Mouse (Mus musculus): ENCODE data around the gene Tmbim1. TPM values are rescaled to one million over a fixed set of nuclear protein-coding genes. Genes with fewer than 3 reads are reported as not detected.

Gene Tmbim1
- polyA plus RNA-seq, 1 experiment from 2014 or later: 18.6 TPM

DNA sequence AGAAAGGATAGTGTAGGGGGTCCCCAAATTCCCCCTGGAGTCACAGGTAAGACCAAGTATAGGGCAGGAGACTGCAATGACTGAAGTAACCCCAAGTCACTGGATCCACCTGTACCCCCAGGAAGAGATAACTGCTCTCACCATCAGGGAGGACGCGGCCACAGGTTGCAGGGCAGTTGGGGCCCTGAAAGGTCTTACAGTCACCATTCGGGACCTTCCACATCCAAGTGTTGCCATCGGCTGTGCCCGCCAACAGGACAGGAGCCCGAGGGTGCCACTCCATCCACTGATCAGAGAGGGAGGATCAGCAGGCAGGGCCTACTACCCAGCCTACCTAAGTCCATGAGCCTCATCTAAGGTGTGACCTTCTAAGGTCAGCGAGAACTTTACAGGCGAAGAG lies 23.5 kb downstream of the Tmbim1 start:
- Histone ChIP-seq H3K36me3 (peaks cover 54% of the 10 kb centered on the region), H3K27ac (no peak overlapping the region), H3K9me3 (replicated peaks) (no peaks in the 10 kb centered on the region), H3K4me2 (no peak overlapping the region), H3K4me1 (peaks cover 50% of the 10 kb centered on the region), H3K9ac (no peak overlapping the region), H3K27me3 (replicated peaks) (0 out of 2 replicates have a peak, but pooled peaks cover 7% of the 10 kb centered on the region), H3K4me3 (no peak overlapping the region)
- ATAC-seq: no peak
- WGBS (ENCODE audit: insufficient replicate concordance): 89% methylated on average over 8 of the region's 8 CpGs

DNA sequence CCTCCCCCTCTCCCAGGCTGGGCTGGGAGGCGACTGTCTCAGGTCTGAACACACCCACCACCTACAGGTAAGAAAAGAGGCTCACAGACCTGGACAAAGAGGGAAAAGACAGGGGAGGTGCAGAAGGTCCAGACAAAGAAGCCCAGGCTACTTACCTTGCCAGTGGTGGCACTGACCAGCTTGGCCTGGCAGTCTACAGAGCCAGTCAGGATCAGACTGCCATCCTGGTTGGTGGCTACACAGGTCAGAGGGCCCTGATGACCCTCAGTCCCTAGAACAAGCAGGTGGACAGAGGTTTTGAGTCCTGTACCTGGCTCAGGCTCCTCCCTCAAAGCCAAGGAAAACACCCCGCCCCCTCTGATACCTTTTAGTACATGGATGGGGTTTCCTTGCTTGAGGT lies 24.1 kb downstream of the Tmbim1 start:
- Histone ChIP-seq H3K9ac (no peak overlapping the region), H3K4me2 (no peak overlapping the region), H3K9me3 (replicated peaks) (no peaks in the 10 kb centered on the region), H3K4me1 (peaks cover 44% of the 10 kb centered on the region), H3K27me3 (replicated peaks) (0 out of 2 replicates have a peak, but pooled peaks cover 8% of the 10 kb centered on the region), H3K4me3 (no peak overlapping the region), H3K36me3 (peaks cover 50% of the 10 kb centered on the region), H3K27ac (no peak overlapping the region)
- 62% methylated on average over 2 of the region's 2 CpGs for WGBS (ENCODE audit: insufficient replicate concordance)
- ATAC-seq: no peak

DNA sequence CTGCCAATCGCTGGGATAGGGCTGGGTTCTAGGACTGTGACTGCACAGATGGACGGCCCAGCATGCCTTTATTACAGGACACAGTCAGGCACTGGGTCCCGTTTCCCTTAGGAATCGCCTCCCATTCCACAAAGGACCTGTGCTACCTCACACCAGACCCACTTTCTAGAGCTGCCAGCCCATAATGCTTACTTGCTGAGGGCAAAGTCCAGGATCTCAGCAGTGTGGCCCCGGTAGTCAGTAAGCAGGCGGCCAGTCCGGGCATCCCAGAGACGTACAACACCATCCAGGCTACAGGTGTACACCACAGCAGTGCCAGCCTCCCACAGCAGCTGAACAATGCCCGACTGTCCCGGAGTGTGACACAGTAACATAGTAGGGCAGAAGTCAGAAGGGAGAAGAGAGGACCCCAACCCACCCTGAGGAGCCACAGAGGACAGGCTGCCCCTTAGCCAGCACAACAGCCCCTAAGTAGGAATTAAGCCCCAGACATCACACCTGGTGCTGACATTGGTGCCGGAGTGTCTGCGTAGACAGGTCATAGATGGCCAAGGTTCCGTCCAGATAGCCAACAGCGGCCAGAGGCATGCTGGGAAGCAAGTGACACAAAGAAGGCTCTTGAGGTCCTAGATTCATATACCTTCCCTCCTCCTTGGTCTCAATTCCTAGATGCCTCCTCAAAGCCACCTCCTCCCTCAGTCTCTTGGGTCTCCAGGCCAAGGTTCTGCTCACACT lies 24.7 kb downstream of the Tmbim1 start:
- H3K4me1 ChIP-seq: peaks cover 40% of the 10 kb centered on the region
- no peak overlapping the region for H3K4me3 ChIP-seq
- no peak overlapping the region for H3K4me2 ChIP-seq
- peaks cover 49% of the 10 kb centered on the region for H3K36me3 ChIP-seq
- no peak overlapping the region for H3K9ac ChIP-seq
- H3K9me3 ChIP-seq (replicated peaks): no peaks in the 10 kb centered on the region
- peaks cover 12% of the 10 kb centered on the region; the same call in 1 of the 2 replicates for H3K27me3 ChIP-seq (replicated peaks)
- 78% methylated on average over 14 of the region's 14 CpGs for WGBS (ENCODE audit: insufficient replicate concordance)
- ATAC-seq: no peak
- no peak overlapping the region for H3K27ac ChIP-seq

DNA sequence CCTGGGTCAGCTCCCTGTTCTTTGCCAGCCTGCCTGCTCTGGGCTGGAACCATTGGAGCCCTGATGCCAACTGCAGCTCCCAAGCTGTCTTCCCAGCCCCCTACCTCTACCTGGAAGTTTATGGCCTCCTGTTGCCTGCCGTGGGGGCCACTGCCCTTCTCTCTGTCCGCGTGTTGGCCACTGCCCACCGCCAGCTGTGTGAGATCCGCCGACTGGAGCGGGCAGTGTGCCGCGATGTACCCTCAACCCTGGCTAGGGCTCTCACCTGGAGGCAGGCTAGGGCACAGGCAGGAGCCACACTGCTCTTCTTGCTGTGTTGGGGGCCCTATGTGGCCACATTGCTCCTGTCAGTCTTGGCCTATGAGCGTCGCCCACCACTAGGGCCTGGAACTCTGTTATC lies 26.4 kb downstream of the Tmbim1 start:
- no peaks in the 10 kb centered on the region for H3K9me3 ChIP-seq (replicated peaks)
- H3K36me3 ChIP-seq: peaks cover 49% of the 10 kb centered on the region
- no peak overlapping the region for H3K9ac ChIP-seq
- no peak overlapping the region for H3K4me3 ChIP-seq
- H3K4me1 ChIP-seq: peaks cover 46% of the 10 kb centered on the region
- 85% methylated on average over 11 of the region's 11 CpGs for WGBS (ENCODE audit: insufficient replicate concordance)
- H3K27ac ChIP-seq: no peak overlapping the region
- no peak overlapping the region for H3K4me2 ChIP-seq
- no peak for ATAC-seq
- peaks cover 29% of the 10 kb centered on the region; the same call in 1 of the 2 replicates for H3K27me3 ChIP-seq (replicated peaks)

DNA sequence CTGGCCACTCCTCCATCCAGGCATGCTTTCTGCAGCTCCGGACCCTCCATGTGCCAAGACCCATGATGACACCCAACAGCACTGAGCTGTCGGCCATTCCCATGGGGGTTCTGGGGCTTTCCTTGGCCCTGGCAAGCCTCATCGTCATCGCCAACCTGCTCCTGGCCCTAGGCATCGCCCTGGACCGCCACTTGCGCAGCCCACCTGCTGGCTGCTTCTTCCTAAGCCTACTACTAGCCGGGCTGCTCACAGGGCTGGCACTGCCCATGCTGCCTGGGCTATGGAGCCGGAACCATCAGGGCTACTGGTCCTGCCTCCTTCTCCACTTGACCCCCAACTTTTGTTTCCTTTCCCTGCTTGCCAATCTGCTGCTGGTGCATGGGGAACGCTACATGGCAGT lies 26.9 kb downstream of the Tmbim1 start, which contains the start of gene Gpbar1:
Gene Gpbar1 (plus strand): TSS at position 13 of the 400 bp plus-strand sequence.
- H3K27ac ChIP-seq: no peak within 1 kb of the TSS
- no peak for ATAC-seq
- no peak within 1 kb of the TSS for H3K4me2 ChIP-seq
- H3K36me3 ChIP-seq: peaks cover 49% of the 10 kb centered on the region
- 84% methylated on average over 10 of the region's 10 CpGs for WGBS (ENCODE audit: insufficient replicate concordance)
- H3K4me1 ChIP-seq: peaks cover 42% of the 10 kb centered on the region
- H3K9ac ChIP-seq: no peak within 1 kb of the TSS
- peaks cover 29% of the 10 kb centered on the region; the same call in 1 of the 2 replicates for H3K27me3 ChIP-seq (replicated peaks)
- no peak within 1 kb of the TSS for H3K4me3 ChIP-seq
- H3K9me3 ChIP-seq (replicated peaks): no peaks in the 10 kb centered on the region

DNA sequence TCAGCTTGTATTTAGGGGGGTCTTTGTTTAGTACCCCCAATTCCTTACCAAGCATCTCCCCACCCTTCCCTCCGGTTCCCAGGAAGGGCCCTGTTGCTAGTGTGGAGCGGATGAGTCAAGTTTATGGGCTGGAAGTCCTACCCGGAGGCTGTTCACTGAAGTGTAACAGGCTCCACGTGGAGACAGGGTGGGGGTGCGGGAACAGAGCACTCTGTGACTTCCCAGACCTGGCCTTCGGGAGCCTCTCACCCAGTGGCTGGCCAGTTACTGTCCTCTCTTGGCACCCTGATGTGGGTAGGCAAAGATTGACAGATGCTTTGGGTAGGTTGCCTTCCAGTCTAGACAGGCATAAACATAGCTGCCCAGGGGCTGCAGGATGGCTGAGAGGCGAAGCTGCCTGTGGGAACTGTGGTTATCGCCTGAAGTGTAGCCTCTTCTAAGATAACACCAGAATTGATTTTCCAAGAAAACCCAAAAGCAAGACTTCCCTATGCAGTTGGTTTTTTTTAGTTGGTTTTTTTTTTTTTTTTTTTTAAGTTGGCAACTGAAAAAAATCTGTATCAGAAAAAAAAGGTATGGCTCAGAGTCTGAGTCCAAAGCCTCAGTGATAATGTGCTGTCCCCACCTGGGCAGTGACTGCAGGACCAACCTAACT lies 27.4 kb downstream of the Tmbim1 start:
- Histone ChIP-seq H3K9me3 (replicated peaks) (no peaks in the 10 kb centered on the region), H3K9ac (no peak overlapping the region), H3K4me3 (no peak overlapping the region), H3K27ac (no peak overlapping the region), H3K27me3 (replicated peaks) (peaks cover 29% of the 10 kb centered on the region; the same call in 1 of the 2 replicates), H3K4me2 (no peak overlapping the region), H3K36me3 (peaks cover 46% of the 10 kb centered on the region), H3K4me1 (peaks cover 36% of the 10 kb centered on the region)
- no peak for ATAC-seq
- WGBS (ENCODE audit: insufficient replicate concordance): 45% methylated on average over 8 of the region's 8 CpGs

DNA sequence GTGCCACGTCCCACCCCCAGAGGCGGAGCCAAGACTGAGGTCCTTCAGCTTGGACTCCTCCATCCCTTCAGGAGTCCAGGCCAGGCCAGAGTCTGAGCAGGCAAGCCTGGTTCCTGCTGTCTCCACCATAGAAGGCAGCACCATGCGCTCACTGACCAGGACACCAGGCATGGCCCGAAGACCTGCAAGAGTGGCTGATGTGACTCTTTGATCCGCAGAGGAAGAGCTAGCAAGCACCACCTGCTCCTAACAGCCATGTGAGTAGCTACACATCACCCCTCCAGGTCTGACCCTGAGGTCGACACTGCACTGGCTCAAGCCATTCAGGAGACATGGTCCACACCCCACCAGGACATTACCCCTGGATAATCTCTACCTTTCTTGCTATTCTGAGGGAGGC lies 28.4 kb downstream of the Tmbim1 start:
- no peaks in the 10 kb centered on the region for H3K9me3 ChIP-seq (replicated peaks)
- peaks cover 32% of the 10 kb centered on the region for H3K4me1 ChIP-seq
- no peak overlapping the region for H3K4me2 ChIP-seq
- H3K9ac ChIP-seq: no peak overlapping the region
- H3K36me3 ChIP-seq: peaks cover 36% of the 10 kb centered on the region
- peaks cover 29% of the 10 kb centered on the region; the same call in 1 of the 2 replicates for H3K27me3 ChIP-seq (replicated peaks)
- WGBS (ENCODE audit: insufficient replicate concordance): 59% methylated on average over 6 of the region's 6 CpGs
- H3K4me3 ChIP-seq: no peak overlapping the region
- ATAC-seq: no peak
- no peak overlapping the region for H3K27ac ChIP-seq

DNA sequence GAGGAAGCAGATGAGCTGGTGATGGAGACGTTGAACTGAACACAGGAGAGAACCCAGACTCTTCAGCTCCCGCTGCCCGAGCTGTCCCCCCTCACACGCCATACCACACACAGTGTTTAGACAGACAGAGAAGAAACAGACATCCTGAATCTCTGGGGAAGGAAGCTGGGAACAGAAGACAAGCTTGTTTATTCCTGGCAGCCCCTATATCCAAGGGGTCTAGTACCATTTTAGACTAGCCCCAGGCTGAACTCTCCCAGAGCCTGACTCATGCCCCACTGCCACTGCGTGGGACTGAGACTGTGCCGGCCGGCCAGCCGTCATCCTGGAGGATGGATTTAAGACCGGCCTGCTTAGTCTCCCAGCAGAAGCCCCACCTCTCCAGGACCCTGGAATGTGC lies 30.4 kb downstream of the Tmbim1 start:
- 0 out of 2 replicates have a peak, but pooled peaks have one; percentile 17 for ATAC-seq
- Histone ChIP-seq H3K4me1 (peaks cover 29% of the 10 kb centered on the region), H3K4me2 (no peak overlapping the region), H3K9me3 (replicated peaks) (no peaks in the 10 kb centered on the region), H3K9ac (no peak overlapping the region), H3K36me3 (peaks cover 16% of the 10 kb centered on the region), H3K27ac (peak overlapping the region; percentile 40; the same call in 1 of the 2 replicates), H3K4me3 (no peak overlapping the region), H3K27me3 (replicated peaks) (peaks cover 29% of the 10 kb centered on the region; the same call in 1 of the 2 replicates)
- WGBS (ENCODE audit: insufficient replicate concordance): 25% methylated on average over 9 of the region's 9 CpGs

DNA sequence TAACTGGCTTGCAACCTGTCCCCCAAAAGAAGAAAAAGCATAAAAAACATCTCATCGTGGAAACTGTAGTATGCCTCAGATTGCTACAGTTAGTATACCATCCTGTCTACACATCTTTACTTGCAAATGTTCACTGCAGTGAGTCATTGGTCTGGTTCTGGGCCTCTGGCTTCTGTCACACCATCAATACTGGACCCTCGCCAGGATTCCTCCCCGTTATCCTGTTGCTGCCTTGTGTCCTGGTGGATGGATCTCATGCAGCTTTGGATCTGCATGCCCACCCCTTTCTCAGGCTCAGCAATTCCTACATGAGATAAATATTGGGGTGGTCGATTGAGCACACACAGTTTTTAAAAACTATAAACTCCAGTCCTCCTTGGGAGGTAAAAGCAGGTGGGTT lies 33.8 kb downstream of the Tmbim1 start:
- Histone ChIP-seq H3K4me2 (no peak overlapping the region), H3K9me3 (replicated peaks) (no peaks in the 10 kb centered on the region), H3K36me3 (peaks cover 24% of the 10 kb centered on the region), H3K27me3 (replicated peaks) (peaks cover 21% of the 10 kb centered on the region; the same call in 1 of the 2 replicates), H3K4me3 (no peak overlapping the region), H3K27ac (no peak overlapping the region), H3K4me1 (peaks cover 13% of the 10 kb centered on the region; the same call in 1 of the 2 replicates), H3K9ac (no peak overlapping the region)
- ATAC-seq: no peak
- WGBS (ENCODE audit: insufficient replicate concordance): 65% methylated on average over 4 of the region's 4 CpGs

DNA sequence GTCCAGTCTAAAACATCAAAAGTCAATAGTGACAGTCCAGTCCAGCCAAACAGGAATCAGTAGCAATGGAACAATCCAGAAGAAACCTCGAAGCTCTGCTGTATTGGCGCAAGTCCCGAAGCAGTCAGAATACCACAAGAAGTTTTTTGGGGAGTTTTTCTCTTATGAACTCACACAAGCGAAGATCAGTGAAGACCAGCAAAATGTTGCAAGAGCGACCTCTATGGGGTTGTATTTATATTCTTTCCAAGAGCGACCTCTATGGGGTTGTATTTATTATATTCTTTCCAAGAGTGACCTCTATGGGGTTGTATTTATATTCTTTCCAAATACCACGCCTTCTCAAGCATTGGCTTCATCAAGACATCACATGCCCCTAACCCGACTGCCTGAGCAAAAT lies 36.7 kb downstream of the Tmbim1 start:
- H3K27ac ChIP-seq: no peak overlapping the region
- WGBS (ENCODE audit: insufficient replicate concordance): 69% methylated on average over 8 of the region's 8 CpGs
- no peaks in the 10 kb centered on the region for H3K4me1 ChIP-seq
- H3K27me3 ChIP-seq (replicated peaks): no peaks in the 10 kb centered on the region
- H3K9ac ChIP-seq: no peak overlapping the region
- H3K36me3 ChIP-seq: peaks cover 54% of the 10 kb centered on the region
- no peak for ATAC-seq
- no peaks in the 10 kb centered on the region for H3K9me3 ChIP-seq (replicated peaks)
- H3K4me2 ChIP-seq: no peak overlapping the region
- H3K4me3 ChIP-seq: no peak overlapping the region

DNA sequence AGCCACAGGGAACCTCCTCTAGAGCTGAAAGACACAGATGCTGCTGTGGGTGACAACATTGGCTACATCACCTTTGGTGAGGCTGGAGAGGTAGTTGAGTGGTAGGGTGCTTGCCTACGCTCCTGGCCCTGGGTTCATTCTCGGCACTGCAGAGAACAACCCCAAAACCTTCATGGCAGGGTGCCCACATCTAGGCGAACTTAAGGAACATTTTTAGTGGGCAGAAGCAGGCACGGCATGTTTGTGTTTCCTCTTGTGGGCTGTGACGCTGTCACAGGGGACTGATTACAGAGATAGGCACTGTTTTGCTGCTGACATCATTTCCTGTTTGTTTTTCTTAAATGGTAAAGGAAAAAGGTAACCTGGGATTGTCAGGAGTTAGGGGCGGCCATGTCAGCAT lies 42.9 kb downstream of the Tmbim1 start:
- ATAC-seq: no peak
- H3K27me3 ChIP-seq (replicated peaks): no peaks in the 10 kb centered on the region
- no peaks in the 10 kb centered on the region for H3K9me3 ChIP-seq (replicated peaks)
- no peak overlapping the region for H3K9ac ChIP-seq
- H3K4me1 ChIP-seq: no peaks in the 10 kb centered on the region
- no peak overlapping the region for H3K4me2 ChIP-seq
- WGBS (ENCODE audit: insufficient replicate concordance): 78% methylated on average over 6 of the region's 6 CpGs
- H3K27ac ChIP-seq: no peak overlapping the region
- no peak overlapping the region for H3K4me3 ChIP-seq
- peaks cover 97% of the 10 kb centered on the region for H3K36me3 ChIP-seq

DNA sequence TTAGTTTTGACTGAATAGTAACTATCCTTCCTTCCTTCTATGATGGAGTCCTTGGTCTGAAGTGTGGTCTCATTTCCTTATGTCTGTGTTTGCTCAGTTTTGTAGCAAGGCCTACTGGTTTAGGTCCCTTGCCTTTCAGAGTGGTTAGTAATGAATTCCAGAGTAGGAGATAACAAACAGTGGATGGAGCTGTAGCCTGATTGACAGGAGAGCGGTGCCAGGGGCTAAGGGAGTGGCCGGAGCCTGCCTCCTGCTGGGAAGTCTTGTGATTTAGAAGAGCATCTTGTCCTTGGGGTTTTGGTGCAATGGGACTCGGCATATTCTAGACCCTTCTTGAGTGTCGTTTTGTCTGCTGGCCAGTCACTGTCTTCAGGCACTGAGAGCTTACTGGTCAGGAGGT lies 48.6 kb downstream of the Tmbim1 start:
- WGBS (ENCODE audit: insufficient replicate concordance): 76% methylated on average over 4 of the region's 4 CpGs
- Histone ChIP-seq H3K36me3 (peaks cover 97% of the 10 kb centered on the region), H3K4me1 (0 out of 2 replicates have a peak, but pooled peaks cover 3% of the 10 kb centered on the region), H3K4me2 (no peak overlapping the region), H3K9ac (no peak overlapping the region), H3K9me3 (replicated peaks) (no peaks in the 10 kb centered on the region), H3K27me3 (replicated peaks) (no peaks in the 10 kb centered on the region), H3K27ac (no peak overlapping the region), H3K4me3 (no peak overlapping the region)
- ATAC-seq: no peak

Measured in liver, embryonic 12.5 days (tissue).